Mouse (Mus musculus) testis, adult 2 months (tissue): ENCODE data around the gene Skp1a.

ENCODE experiments used
- CTCF ChIP-seq: fragments of 200-500 bp; IDR thresholded peaks from 2 replicates; pipeline ENCODE4 v1.5.1; 2012; ENCODE audit warnings: low read depth, mild to moderate bottlenecking, inconsistent platforms, low read length, moderate library complexity; ENCODE audit not compliant: control insufficient read depth, insufficient read depth, insufficient replicate concordance
- POLR2A ChIP-seq: fragments of 200-500 bp; IDR thresholded peaks from 2 replicates; pipeline ENCODE4 v1.6.1; 2012; ENCODE audit warnings: low read depth, mild to moderate bottlenecking, inconsistent platforms, low read length, moderate library complexity; ENCODE audit not compliant: control insufficient read depth

DNA sequence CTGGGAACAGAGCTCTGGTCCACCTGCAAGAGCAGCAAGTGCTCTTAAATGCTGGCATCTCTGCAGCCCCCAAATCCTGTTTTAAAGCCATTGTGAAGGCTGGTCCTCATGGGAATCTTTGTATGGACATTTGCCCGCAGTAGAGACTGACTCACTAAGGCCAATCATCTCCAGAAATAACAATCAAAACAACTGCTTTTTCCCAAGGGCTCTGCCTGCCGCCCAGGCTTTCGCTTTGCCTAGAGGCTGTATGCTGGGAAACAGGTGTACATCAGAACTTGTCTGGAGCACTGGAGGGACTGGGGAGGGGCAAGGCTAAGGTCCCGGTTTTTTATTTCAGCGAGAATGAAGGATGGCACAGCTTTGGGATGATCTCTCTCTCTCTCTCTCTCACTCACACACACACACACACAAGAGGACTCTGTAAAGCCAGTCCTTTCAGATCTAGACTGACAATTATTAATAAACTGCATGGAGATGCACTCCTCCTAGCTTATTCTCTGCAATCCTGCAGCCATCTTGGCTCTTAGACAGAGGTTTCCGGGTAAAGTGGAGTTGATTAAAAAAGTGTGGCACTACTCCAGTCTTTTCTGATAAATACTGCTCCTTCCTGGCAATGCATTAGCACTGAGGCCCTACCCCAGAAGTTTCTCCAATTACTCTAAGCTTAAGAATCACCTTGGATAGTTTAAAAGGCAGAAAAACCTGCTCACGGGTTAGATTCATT is 2.9 kb upstream of the Skp1a start:
- TF ChIP-seq POLR2A (no peak), CTCF (no peak)
